Comparison of ENCODE assay signal across 13 mouse cellular contexts in the genomic region with DNA sequence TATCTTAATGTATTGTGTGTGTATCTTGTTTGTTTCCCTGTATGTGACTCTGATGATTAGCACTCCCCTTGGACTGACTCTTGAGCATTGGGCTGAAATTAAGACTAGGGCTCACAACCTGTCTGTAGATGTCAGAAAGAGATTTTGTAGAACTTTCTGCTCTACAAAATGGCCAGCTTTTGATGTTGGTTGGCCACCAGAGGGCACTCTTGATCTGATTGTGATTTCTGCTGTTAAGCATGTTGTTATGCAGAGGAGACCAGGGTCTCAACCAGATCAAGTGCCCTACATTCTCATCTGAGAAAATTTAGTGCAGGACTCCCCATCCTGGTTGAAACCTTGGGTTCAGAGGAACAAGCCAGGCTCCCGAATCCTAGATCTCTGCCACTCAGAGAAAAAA. TPM values are rescaled to one million over a fixed set of nuclear protein-coding genes. Genes with fewer than 3 reads are reported as not detected.
DNase-seq lines count a peak whose midpoint lies in the region; ATAC-seq and TF ChIP-seq lines count a peak whose summit lies in the region.
"Had no signal": no experiment of that assay in that cellular context is flagged by ENCODE, and none has a peak within 500 bp of the region (broad histone marks: within the 10 kb centered on the region; RNA-seq: fewer than 3 reads in every experiment).

No protein-coding gene starts in this region.

- peak; percentile 6 for DNase-seq in forebrain, embryonic 14.5 days (ENCODE audit: low spot score)
- peak; percentile 28 for DNase-seq in liver, adult 2 months (ENCODE audit: extremely low read depth, low read depth, low spot score)
- DNase-seq in ZHBTc4 (ENCODE audit: low read depth, low spot score): peak; percentile 28
- DNase-seq in natural killer cell, adult 2 months (ENCODE audit: low spot score in 2 of 2): peak; percentile 5 to 13
- DNase-seq in yolk sac, embryonic 10.5 days (ENCODE audit: low spot score): no peak
- DNase-seq: layer of hippocampus, postnatal 36 days had no signal

- no peak overlapping the region for H3K4me2 ChIP-seq in forebrain, embryonic 14.5 days (ENCODE audit: low read length)
- no peak overlapping the region for H3K4me2 ChIP-seq in forebrain, embryonic 15.5 days (replicated peaks)
- H3K4me2 ChIP-seq in liver, embryonic 12.5 days: no peak overlapping the region
- H3K4me2 ChIP-seq in hindbrain, embryonic 16.5 days (ENCODE audit: low read length): no peak overlapping the region
- H3K4me2 ChIP-seq: stomach, embryonic 15.5 days had no signal

- peak; percentile 5; the same call in 1 of the 2 replicates for TF ChIP-seq CTCF in liver, adult 2 months (IDR thresholded peaks at IDR 0.05; ENCODE audit: low read depth, low read length)

- H3K36me3 ChIP-seq in forebrain, embryonic 14.5 days (ENCODE audit: control insufficient read depth, insufficient read depth, low read length): no peaks in the 10 kb centered on the region
- no peaks in the 10 kb centered on the region for H3K36me3 ChIP-seq in forebrain, embryonic 15.5 days
- H3K36me3 ChIP-seq in liver, adult 2 months (ENCODE audit: control insufficient read depth, insufficient read depth, low read length): no peaks in the 10 kb centered on the region
- no peaks in the 10 kb centered on the region for H3K36me3 ChIP-seq in liver, embryonic 12.5 days
- no peaks in the 10 kb centered on the region for H3K36me3 ChIP-seq in hindbrain, embryonic 16.5 days (ENCODE audit: control insufficient read depth, insufficient read depth, low read length)
- H3K36me3 ChIP-seq: stomach, embryonic 15.5 days had no signal

- ATAC-seq in forebrain, embryonic 14.5 days: no peak
- no peak for ATAC-seq in forebrain, embryonic 15.5 days (replicated peaks)
- ATAC-seq in liver, embryonic 12.5 days: no peak
- ATAC-seq in hindbrain, embryonic 16.5 days: no peak

- WGBS in forebrain, embryonic 14.5 days: 95% methylated on average over 1 of the region's 1 CpGs
- WGBS in forebrain, embryonic 15.5 days: 97% methylated on average over 1 of the region's 1 CpGs
- WGBS in liver, adult 2 months: 96% methylated on average over 1 of the region's 1 CpGs
- 79% methylated on average over 1 of the region's 1 CpGs for WGBS in liver, embryonic 12.5 days (ENCODE audit: insufficient replicate concordance)
- 100% methylated on average over 1 of the region's 1 CpGs for WGBS in hindbrain, embryonic 16.5 days

- H3K27me3 ChIP-seq in forebrain, embryonic 14.5 days (replicated peaks; ENCODE audit: control insufficient read depth, insufficient read depth, low read length): no peaks in the 10 kb centered on the region
- no peaks in the 10 kb centered on the region for H3K27me3 ChIP-seq in forebrain, embryonic 15.5 days
- no peaks in the 10 kb centered on the region for H3K27me3 ChIP-seq in liver, adult 2 months (ENCODE audit: control insufficient read depth, insufficient read depth, low read length)
- no peaks in the 10 kb centered on the region for H3K27me3 ChIP-seq in liver, embryonic 12.5 days (replicated peaks)
- H3K27me3 ChIP-seq in hindbrain, embryonic 16.5 days (replicated peaks; ENCODE audit: control insufficient read depth, insufficient read depth, low read length): no peaks in the 10 kb centered on the region
- H3K27me3 ChIP-seq: megakaryocyte, embryonic 14.5 days; stomach, embryonic 15.5 days had no signal

- no peaks in the 10 kb centered on the region for H3K9me3 ChIP-seq in forebrain, embryonic 14.5 days (replicated peaks; ENCODE audit: control insufficient read depth, low read length)
- peaks cover 4% of the 10 kb centered on the region; the same call in 1 of the 2 replicates for H3K9me3 ChIP-seq in forebrain, embryonic 15.5 days
- H3K9me3 ChIP-seq in liver, embryonic 12.5 days (replicated peaks): peaks cover 11% of the 10 kb centered on the region; the same call in 1 of the 2 replicates
- H3K9me3 ChIP-seq in hindbrain, embryonic 16.5 days (ENCODE audit: control insufficient read depth, low read length): no peaks in the 10 kb centered on the region
- H3K9me3 ChIP-seq: stomach, embryonic 15.5 days had no signal

- no peak for TF ChIP-seq POLR2A in liver, adult 2 months (IDR thresholded peaks at IDR 0.05; ENCODE audit: extremely low read depth, insufficient read depth, low read length)

- no peaks in the 10 kb centered on the region for H3K79me2 ChIP-seq in liver, adult 2 months (ENCODE audit: control insufficient read depth, insufficient read depth, low read length)

- H3K4me3 ChIP-seq in forebrain, embryonic 14.5 days (ENCODE audit: low read depth, low read length): no peak overlapping the region
- no peak overlapping the region for H3K4me3 ChIP-seq in forebrain, embryonic 15.5 days
- no peak overlapping the region for H3K4me3 ChIP-seq in liver, adult 2 months (ENCODE audit: insufficient read depth, low read depth, low read length)
- no peak overlapping the region for H3K4me3 ChIP-seq in liver, embryonic 12.5 days
- H3K4me3 ChIP-seq in hindbrain, embryonic 16.5 days (ENCODE audit: low read length): no peak overlapping the region
- H3K4me3 ChIP-seq: megakaryocyte, embryonic 14.5 days; stomach, embryonic 15.5 days had no signal

- H3K27ac ChIP-seq in forebrain, embryonic 14.5 days (ENCODE audit: low read depth, low read length): no peak overlapping the region
- no peak overlapping the region for H3K27ac ChIP-seq in forebrain, embryonic 15.5 days (replicated peaks)
- no peak overlapping the region for H3K27ac ChIP-seq in liver, adult 2 months (replicated peaks; ENCODE audit: insufficient read depth, low read depth, low read length)
- H3K27ac ChIP-seq in liver, embryonic 12.5 days: no peak overlapping the region
- H3K27ac ChIP-seq in hindbrain, embryonic 16.5 days (ENCODE audit: low read depth, low read length): no peak overlapping the region
- H3K27ac ChIP-seq: stomach, embryonic 15.5 days had no signal

- H3K9ac ChIP-seq in forebrain, embryonic 14.5 days (ENCODE audit: low read length): no peak overlapping the region
- H3K9ac ChIP-seq in forebrain, embryonic 15.5 days (replicated peaks): no peak overlapping the region
- no peak overlapping the region for H3K9ac ChIP-seq in liver, adult 2 months (ENCODE audit: low read depth, low read length)
- no peak overlapping the region for H3K9ac ChIP-seq in liver, embryonic 12.5 days
- H3K9ac ChIP-seq in hindbrain, embryonic 16.5 days (ENCODE audit: low read depth, low read length): no peak overlapping the region
- H3K9ac ChIP-seq: stomach, embryonic 15.5 days had no signal

- H3K4me1 ChIP-seq in forebrain, embryonic 14.5 days (ENCODE audit: control insufficient read depth, insufficient read depth, low read length): no peaks in the 10 kb centered on the region
- H3K4me1 ChIP-seq in forebrain, embryonic 15.5 days: no peaks in the 10 kb centered on the region
- no peaks in the 10 kb centered on the region for H3K4me1 ChIP-seq in liver, adult 2 months (ENCODE audit: control insufficient read depth, insufficient read depth, low read length)
- no peaks in the 10 kb centered on the region for H3K4me1 ChIP-seq in liver, embryonic 12.5 days
- no peaks in the 10 kb centered on the region for H3K4me1 ChIP-seq in hindbrain, embryonic 16.5 days (ENCODE audit: control insufficient read depth, insufficient read depth, low read depth, low read length)
- H3K4me1 ChIP-seq: megakaryocyte, embryonic 14.5 days; stomach, embryonic 15.5 days had no signal

RNA-seq across cellular contexts. Expression of a gene that starts 21.0 kb away (rescaled TPM):
- 9.6 and 14.3 TPM in 2 replicates for polyA plus RNA-seq in forebrain, embryonic 14.5 days (2014; fragmentation: Nextera tagmentation; extraction: Ambion mirVana)
- polyA plus RNA-seq in forebrain, embryonic 15.5 days (2015; fragmentation: Nextera tagmentation; extraction: Ambion mirVana): 13.1 and 15.9 TPM in 2 replicates
- total RNA-seq in liver, adult 2 months (2014; rRNA removed): 1.6 and 1.7 TPM in 2 replicates
- 0.29 and 0.56 TPM in 2 replicates for polyA plus RNA-seq in liver, adult 2 months (2012; rRNA removed)
- 1.5 TPM in 2 replicates for polyA plus RNA-seq in liver, embryonic 12.5 days (2016; fragmentation: Nextera tagmentation; extraction: Ambion mirVana)
- 10.1 and 10.4 TPM in 2 replicates for polyA plus RNA-seq in hindbrain, embryonic 16.5 days (2015; fragmentation: Nextera tagmentation; extraction: Ambion mirVana)

RNA-seq across cellular contexts. Expression of a gene that starts 46.6 kb away (rescaled TPM):
- not detected in 2 replicates for polyA plus RNA-seq in forebrain, embryonic 14.5 days (2014; fragmentation: Nextera tagmentation; extraction: Ambion mirVana)
- not detected in 2 replicates for polyA plus RNA-seq in forebrain, embryonic 15.5 days (2015; fragmentation: Nextera tagmentation; extraction: Ambion mirVana)
- not detected in 2 replicates for total RNA-seq in liver, adult 2 months (2014; rRNA removed)
- polyA plus RNA-seq in liver, adult 2 months (2012; rRNA removed): not detected in 2 replicates
- 0.14 TPM in 1 of 2 replicates, not detected in the other for polyA plus RNA-seq in liver, embryonic 12.5 days (2016; fragmentation: Nextera tagmentation; extraction: Ambion mirVana)
- not detected in 2 replicates for polyA plus RNA-seq in hindbrain, embryonic 16.5 days (2015; fragmentation: Nextera tagmentation; extraction: Ambion mirVana)
- total RNA-seq: ES-E14; heart, postnatal 25 days; layer of hippocampus, postnatal 36 days had no signal
- polyA plus RNA-seq: stomach, embryonic 15.5 days had no signal
